Mouse (Mus musculus): ENCODE measurements around the gene Clmp. TPM values are rescaled to one million over a fixed set of nuclear protein-coding genes. Genes with fewer than 3 reads are reported as not detected.

Clmp gene
- polyA plus RNA-seq, 1 experiment from 2014 or later: 51.1 TPM

DNA sequence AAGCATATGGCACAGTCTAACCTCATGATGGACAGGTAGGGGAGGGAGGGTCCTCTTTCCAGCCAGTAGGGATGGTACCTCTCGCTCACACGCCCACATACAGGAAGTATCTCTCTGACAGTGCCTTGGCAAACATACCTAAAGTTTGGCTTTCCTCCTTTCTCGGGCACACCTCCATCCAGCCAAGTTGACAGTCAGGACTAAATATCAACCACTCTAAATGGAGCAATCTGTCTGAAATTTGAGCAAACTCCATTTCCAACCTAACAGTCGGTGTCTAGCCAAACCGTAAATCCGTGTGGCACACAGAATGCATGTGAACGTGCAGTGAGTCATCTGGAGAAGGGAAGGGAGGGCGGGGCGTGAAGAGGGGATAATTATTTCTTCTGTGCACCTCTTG lies 61.0 kb downstream of the Clmp start:
- Histone ChIP-seq H3K4me3 (no peak overlapping the region), H3K36me3 (no peaks in the 10 kb centered on the region), H3K4me2 (no peak overlapping the region), H3K4me1 (replicated peaks) (no peaks in the 10 kb centered on the region), H3K27ac (replicated peaks) (no peak overlapping the region), H3K27me3 (no peaks in the 10 kb centered on the region), H3K9ac (no peak overlapping the region), H3K9me3 (no peaks in the 10 kb centered on the region)
- 77% methylated on average over 9 of the region's 9 CpGs for WGBS
- no peak for ATAC-seq (ENCODE audit: low FRiP score, low read depth)

DNA sequence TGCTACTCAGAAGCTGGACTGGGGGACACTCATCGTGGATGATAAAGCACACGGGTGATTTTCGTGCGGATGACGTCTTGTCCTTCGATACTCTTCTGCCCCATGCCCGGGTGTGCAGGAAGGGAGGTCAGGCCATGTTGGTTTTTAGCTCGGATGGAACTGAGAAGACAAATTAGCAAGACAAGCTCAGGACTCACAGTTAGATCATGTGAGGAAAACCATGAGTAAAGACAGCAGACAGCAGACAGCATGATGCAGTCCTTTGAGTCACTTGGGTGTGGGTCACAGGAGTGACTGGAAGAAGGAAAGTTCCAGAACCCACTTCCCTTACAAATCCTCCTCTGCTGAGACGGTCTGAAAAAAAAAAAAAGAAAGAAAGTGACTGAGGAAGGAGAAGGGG lies 61.5 kb downstream of the Clmp start:
- ATAC-seq (ENCODE audit: low FRiP score, low read depth): no peak
- Histone ChIP-seq H3K27ac (replicated peaks) (no peak overlapping the region), H3K4me3 (no peak overlapping the region), H3K27me3 (no peaks in the 10 kb centered on the region), H3K9me3 (no peaks in the 10 kb centered on the region), H3K36me3 (no peaks in the 10 kb centered on the region), H3K9ac (no peak overlapping the region), H3K4me1 (replicated peaks) (no peaks in the 10 kb centered on the region), H3K4me2 (no peak overlapping the region)
- 86% methylated on average over 9 of the region's 9 CpGs for WGBS

DNA sequence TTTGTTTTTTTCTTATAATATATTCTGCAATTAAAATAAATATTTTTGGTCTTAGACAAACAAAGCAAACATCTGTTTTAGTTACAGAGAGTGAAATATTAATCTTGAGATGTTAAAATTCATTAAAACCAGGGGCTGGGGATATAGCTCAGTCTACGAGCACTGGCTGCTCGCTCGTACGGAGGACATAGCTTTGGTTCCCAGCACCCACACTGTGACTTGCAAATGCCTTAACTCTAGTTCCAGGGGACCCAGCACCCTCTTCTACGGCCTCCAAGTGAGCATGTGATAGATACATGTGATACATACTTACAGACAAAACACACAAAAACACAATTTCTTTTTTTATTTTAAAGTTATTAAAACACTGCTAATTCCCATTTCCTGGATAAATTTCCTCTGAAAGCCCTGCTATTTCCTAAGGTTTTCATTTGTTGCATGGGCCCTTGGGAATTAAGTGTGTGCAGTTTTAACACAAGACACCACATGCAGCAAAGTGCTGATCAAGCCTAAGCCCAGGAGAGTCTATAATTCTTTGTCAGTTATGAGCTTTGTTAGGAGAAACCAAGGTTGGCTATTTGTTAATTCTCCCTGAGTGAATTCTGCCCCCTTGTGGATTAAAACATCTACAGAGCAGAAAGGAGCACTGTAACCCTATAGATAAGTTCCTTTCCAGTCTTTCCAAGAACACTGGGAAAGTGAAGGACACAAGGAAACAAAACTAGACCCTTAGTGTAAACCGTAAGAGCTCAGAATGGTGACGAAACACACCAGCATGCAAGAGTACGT lies 64.3 kb downstream of the Clmp start:
- no peaks in the 10 kb centered on the region for H3K4me1 ChIP-seq (replicated peaks)
- 81% methylated on average over 8 of the region's 8 CpGs for whole genome bisulfite sequencing
- H3K9ac ChIP-seq: no peak overlapping the region
- ATAC-seq (ENCODE audit: low FRiP score, low read depth): peak; percentile 57; the same call in 1 of the 2 replicates
- H3K27ac ChIP-seq (replicated peaks): no peak overlapping the region
- H3K4me3 ChIP-seq: no peak overlapping the region
- no peaks in the 10 kb centered on the region for H3K27me3 ChIP-seq
- no peaks in the 10 kb centered on the region for H3K9me3 ChIP-seq
- no peak overlapping the region for H3K4me2 ChIP-seq
- H3K36me3 ChIP-seq: no peaks in the 10 kb centered on the region

DNA sequence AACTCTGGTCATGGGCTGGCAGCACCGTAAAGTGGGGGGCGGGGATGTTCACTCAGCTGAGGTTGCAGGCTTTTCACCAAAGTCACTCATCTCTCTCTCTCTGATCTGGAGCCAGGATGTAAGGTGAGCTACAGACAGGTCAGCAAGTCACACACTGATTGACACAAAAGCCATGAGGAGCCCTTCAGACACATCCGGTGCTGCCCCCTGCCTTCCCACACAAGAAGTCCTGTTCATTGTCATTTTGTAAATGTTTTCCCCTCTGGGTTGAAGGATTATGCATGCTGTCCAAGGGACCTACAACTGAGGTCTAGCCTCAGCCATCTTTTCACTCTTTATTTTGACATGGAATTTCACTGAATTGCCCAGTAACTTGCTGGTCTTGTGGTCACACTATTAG lies 66.0 kb downstream of the Clmp start:
- Histone ChIP-seq H3K4me3 (no peak overlapping the region), H3K9ac (no peak overlapping the region), H3K4me1 (replicated peaks) (peaks cover 4% of the 10 kb centered on the region), H3K4me2 (no peak overlapping the region), H3K9me3 (no peaks in the 10 kb centered on the region), H3K27ac (replicated peaks) (no peak overlapping the region), H3K36me3 (no peaks in the 10 kb centered on the region), H3K27me3 (no peaks in the 10 kb centered on the region)
- ATAC-seq (ENCODE audit: low FRiP score, low read depth): no peak
- 44% methylated on average over 3 of the region's 3 CpGs for WGBS

DNA sequence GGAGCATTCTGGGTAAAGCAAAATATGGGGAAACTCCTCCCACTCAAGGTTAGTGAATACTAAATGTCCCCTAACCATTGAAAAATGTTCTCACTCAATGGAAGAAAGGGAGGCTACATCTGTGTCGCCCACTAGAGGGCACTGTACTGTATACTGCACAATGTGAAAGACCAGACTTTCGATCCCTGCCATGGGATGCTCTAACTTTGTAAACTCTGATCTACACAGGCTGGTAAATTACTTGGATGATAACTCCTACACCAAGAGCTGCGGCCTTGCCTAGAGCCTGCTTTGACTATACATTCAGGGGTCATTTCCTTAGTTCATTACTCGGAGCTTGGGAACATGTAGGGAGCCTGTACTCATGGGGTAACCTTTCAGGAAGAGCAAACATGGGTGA lies 70.6 kb downstream of the Clmp start:
- 15% methylated on average over 4 of the region's 4 CpGs for WGBS
- Histone ChIP-seq H3K36me3 (no peaks in the 10 kb centered on the region), H3K27me3 (no peaks in the 10 kb centered on the region), H3K9me3 (no peaks in the 10 kb centered on the region), H3K4me3 (no peak overlapping the region), H3K4me2 (no peak overlapping the region), H3K4me1 (replicated peaks) (peaks cover 17% of the 10 kb centered on the region), H3K27ac (replicated peaks) (no peak overlapping the region), H3K9ac (no peak overlapping the region)
- ATAC-seq (ENCODE audit: low FRiP score, low read depth): no peak

DNA sequence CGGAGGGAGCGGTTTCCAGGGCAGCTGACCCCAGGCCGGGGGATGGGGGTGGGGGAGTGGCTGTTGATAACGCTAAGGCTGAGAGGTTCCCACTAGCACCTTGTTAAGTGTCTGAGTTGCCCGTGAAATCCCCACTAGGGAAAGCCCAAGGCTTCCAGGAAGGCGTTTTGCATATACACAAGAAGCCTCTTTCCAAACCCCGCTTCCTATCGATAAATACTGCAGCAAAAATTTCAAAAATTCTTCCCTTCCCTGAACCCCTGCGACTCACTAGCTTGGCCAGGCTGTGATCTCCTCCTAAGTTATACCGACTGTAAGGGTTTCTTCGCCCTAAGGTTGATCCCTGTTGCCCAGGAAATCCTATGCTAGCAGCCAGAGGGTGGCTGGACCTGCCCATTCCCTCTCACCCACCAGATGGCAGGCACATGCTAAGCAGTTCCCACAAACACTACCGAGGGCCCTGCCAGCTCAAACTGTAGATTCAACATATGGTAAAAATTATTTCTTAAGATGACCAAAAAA lies 71.4 kb downstream of the Clmp start:
- Histone ChIP-seq H3K36me3 (no peaks in the 10 kb centered on the region), H3K4me1 (replicated peaks) (peaks cover 17% of the 10 kb centered on the region), H3K9ac (no peak overlapping the region), H3K27me3 (no peaks in the 10 kb centered on the region), H3K4me2 (peak overlapping the region; percentile 59), H3K9me3 (no peaks in the 10 kb centered on the region), H3K27ac (replicated peaks) (peak overlapping the region; percentile 81), H3K4me3 (peak overlapping the region; percentile 29)
- 24% methylated on average over 12 of the region's 12 CpGs for WGBS
- peak; percentile 85 for ATAC-seq (ENCODE audit: low FRiP score, low read depth)

DNA sequence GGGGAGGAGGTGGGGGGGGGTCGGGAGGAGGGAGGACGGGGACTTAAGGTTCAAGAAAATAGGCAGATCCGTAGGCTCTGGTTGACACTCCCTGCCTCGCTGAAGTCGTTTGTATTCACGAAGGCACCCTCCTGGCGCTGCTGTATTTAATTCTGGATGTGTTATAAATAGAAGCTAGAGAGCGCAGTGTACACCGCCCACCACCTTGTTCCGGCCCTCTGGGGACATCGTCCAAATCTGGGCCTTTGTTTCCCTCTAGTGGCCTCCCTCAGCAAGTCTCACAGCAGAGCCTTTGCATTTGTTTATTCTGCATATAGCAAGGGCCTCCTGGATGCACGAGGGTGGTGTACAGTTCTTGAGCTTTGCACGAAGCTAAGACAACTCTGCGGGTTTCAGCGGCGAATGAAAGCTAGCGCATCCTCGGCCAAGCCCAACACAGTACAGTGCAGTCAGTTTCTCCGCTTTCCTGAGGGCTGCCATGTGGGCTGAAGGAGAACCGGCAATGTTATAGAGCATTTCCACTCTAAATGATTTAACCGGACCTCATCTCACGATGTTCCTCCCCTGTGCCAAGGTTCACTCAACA lies 72.0 kb downstream of the Clmp start:
- ATAC-seq (ENCODE audit: low FRiP score, low read depth): peak; percentile 92
- Histone ChIP-seq H3K4me3 (peak overlapping the region; percentile 29), H3K27ac (replicated peaks) (peak overlapping the region; percentile 81), H3K27me3 (no peaks in the 10 kb centered on the region), H3K9me3 (no peaks in the 10 kb centered on the region), H3K4me2 (peak overlapping the region; percentile 59), H3K4me1 (replicated peaks) (peaks cover 17% of the 10 kb centered on the region), H3K9ac (no peak overlapping the region; the same call in 1 of the 2 replicates), H3K36me3 (no peaks in the 10 kb centered on the region)
- 8% methylated on average over 21 of the region's 22 CpGs for WGBS

DNA sequence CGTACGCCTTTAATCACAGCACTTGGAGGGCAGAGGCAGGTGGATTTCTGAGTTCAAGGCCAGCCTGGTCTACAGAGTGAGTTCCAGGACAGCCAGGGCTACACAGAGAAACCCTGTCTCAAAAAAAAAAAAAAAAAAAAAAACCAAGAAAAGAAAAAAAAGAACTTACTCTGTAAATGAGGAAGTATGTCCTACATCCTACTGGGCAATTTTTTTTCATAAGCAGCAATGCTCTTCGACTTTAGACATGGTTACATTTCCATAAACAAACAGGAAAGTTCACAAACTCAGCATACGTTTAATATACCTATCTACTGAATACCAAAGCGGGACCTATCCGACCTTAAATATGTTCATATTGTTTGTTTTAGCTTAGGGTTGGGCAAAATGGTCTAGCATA lies 76.6 kb downstream of the Clmp start:
- WGBS: 93% methylated on average over 6 of the region's 6 CpGs
- no peak overlapping the region for H3K4me3 ChIP-seq

DNA sequence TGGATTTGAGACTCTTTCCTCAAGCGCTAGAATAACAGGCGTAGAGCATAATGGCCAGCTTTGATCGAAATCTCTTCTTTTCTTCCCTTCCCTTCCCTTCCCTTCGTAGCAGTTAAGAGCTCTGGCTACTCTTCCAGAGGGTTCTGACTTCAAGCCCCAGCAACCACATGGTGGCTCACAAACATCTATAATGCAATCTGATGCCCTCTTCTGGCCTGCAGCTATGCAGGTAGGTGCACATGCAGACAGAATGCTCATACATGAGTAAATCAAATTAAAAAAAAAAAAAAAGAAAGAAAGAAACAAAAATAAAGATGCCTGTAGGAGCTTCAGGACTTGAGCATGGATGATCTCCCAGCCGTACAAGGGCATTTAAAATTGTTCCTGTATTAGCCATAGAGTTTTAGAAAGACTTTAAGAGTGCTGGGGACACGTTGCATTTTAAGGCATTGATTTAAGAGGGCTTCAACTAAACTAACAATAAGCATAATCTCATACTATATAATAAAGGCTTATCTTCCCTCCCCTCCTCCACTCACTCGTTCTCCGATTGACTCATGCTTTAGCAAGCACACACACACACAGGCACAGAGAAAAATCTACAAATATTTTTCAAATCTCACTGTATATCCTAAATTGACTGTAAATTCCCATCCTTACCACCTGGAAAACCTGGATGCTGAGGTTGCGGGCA lies 79.3 kb downstream of the Clmp start:
- Histone ChIP-seq H3K4me2 (no peak overlapping the region), H3K36me3 (peaks cover 10% of the 10 kb centered on the region), H3K27me3 (no peaks in the 10 kb centered on the region), H3K27ac (replicated peaks) (no peak overlapping the region), H3K9ac (no peak overlapping the region), H3K9me3 (no peaks in the 10 kb centered on the region), H3K4me3 (no peak overlapping the region), H3K4me1 (replicated peaks) (no peaks in the 10 kb centered on the region)
- ATAC-seq (ENCODE audit: low FRiP score, low read depth): no peak
- WGBS: 89% methylated on average over 9 of the region's 9 CpGs

More for the DNA sequence above, 76.6 kb downstream of the Clmp start:
- Histone ChIP-seq H3K27me3 (no peaks in the 10 kb centered on the region), H3K9me3 (no peaks in the 10 kb centered on the region), H3K4me2 (no peak overlapping the region), H3K4me1 (replicated peaks) (peaks cover 7% of the 10 kb centered on the region), H3K9ac (no peak overlapping the region), H3K36me3 (peaks cover 10% of the 10 kb centered on the region), H3K27ac (replicated peaks) (no peak overlapping the region)
- no peak for ATAC-seq (ENCODE audit: low FRiP score, low read depth)

DNA sequence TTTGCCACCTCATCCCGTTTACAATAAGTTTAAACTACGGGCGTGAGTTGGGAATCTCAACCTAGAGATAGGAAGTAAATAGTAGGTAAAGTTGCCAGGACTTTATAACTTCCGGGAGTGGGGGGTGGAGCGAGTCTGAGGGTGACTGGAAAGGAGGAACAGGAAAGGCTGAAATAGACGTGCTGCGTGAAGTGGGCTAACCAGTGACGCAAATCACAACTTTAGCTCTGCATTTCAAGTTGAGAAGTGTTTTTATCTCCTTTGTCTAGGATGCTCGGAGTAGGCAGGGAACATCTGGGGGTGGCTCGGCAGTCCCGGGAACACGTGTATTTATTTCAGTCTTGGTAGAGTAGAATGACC lies 79.8 kb downstream of the Clmp start:
- H3K9me3 ChIP-seq: no peaks in the 10 kb centered on the region
- peaks cover 10% of the 10 kb centered on the region for H3K36me3 ChIP-seq
- no peak for ATAC-seq (ENCODE audit: low FRiP score, low read depth)
- no peak overlapping the region for H3K4me2 ChIP-seq
- H3K27me3 ChIP-seq: no peaks in the 10 kb centered on the region
- H3K4me3 ChIP-seq: no peak overlapping the region
- WGBS: 77% methylated on average over 12 of the region's 12 CpGs
- H3K27ac ChIP-seq (replicated peaks): no peak overlapping the region
- H3K9ac ChIP-seq: no peak overlapping the region
- no peaks in the 10 kb centered on the region for H3K4me1 ChIP-seq (replicated peaks)

DNA sequence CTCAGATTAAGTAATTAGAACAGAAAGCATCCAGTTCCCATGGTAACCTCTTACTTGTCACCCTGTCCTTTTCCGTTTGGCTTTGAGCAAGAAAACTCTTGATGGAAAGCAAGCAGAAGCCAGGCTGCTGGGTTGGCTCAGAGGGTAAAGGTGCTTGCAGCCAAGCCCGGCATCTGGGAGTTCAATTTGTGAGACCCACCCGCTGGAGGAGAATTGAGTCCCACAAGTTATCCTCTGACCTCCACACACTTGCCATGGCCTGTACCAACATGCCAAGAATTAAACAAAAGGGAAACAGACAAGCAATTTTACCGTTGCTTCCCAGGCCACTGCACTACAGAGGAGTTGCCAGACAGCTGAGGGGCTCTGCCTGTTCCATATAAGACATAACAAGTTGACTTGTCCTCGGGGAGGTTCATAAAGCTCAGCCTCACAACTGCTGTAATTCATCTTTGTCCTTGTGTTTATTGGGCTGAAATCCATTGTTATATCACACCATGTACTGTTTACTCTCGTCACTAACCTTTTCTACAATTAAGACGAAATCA lies 80.4 kb downstream of the Clmp start:
- Histone ChIP-seq H3K4me3 (no peak overlapping the region), H3K36me3 (peaks cover 10% of the 10 kb centered on the region), H3K9me3 (no peaks in the 10 kb centered on the region), H3K4me1 (replicated peaks) (no peaks in the 10 kb centered on the region), H3K9ac (no peak overlapping the region), H3K4me2 (no peak overlapping the region), H3K27ac (replicated peaks) (no peak overlapping the region), H3K27me3 (no peaks in the 10 kb centered on the region)
- WGBS: 60% methylated on average over 7 of the region's 7 CpGs
- no peak for ATAC-seq (ENCODE audit: low FRiP score, low read depth)

DNA sequence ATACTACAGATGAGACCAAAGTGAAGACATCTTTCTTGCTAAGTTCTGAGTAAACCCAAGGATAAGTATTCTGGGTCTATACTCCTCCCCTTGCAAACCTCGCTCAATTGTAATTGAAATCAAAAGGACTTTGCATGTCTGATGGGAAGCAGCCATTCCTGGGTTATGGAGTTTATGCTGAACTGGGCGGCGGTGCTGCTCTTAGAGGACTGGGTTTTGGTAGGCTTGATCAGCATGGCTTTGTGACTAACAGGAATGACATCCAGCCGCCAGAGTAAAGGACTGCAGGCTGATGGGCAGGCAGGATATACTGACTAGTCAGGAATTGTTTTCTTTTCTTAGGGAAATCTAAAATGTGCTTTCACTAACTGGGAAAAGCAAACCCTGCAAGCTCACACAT lies 82.2 kb downstream of the Clmp start:
- H3K9me3 ChIP-seq: no peaks in the 10 kb centered on the region
- peaks cover 10% of the 10 kb centered on the region for H3K36me3 ChIP-seq
- 79% methylated on average over 4 of the region's 4 CpGs for WGBS
- no peaks in the 10 kb centered on the region for H3K4me1 ChIP-seq (replicated peaks)
- no peaks in the 10 kb centered on the region for H3K27me3 ChIP-seq
- no peak overlapping the region for H3K27ac ChIP-seq (replicated peaks)
- no peak for ATAC-seq (ENCODE audit: low FRiP score, low read depth)
- H3K4me3 ChIP-seq: no peak overlapping the region
- H3K4me2 ChIP-seq: no peak overlapping the region
- no peak overlapping the region for H3K9ac ChIP-seq

All from hindbrain, embryonic 15.5 days (tissue).